Mouse (Mus musculus): ENCODE results near the gene Arl15.

GRCm38 (mm10) chr13:114170061-114170460 lies 375.8 kb downstream of the Arl15 start:
- TF ChIP-seq CTCF (IDR thresholded peaks at IDR 0.05; ENCODE audit: low read depth) (no peak), EP300 (optimal IDR thresholded peaks at IDR 0.05) (no peak)
